Mouse (Mus musculus) hindbrain, embryonic 13.5 days (tissue): ENCODE results near the gene Plppr2. TPM values are rescaled to one million over a fixed set of nuclear protein-coding genes. Genes with fewer than 3 reads are reported as not detected.

Experiments used
- ATAC-seq: fragments of 200-750 bp; cut with Nextera tagmentation; 2 replicates; pipeline ENCODE4 v1.8.0; 2017; ENCODE audit warnings: moderate TSS enrichment; ENCODE audit not compliant: low FRiP score
- H3K27ac ChIP-seq: fragments of 300-500 bp; sonication (generic); 2 replicates; pipeline ENCODE4 v1.5.1; 2015; ENCODE audit warnings: inconsistent platforms, mild to moderate bottlenecking, moderate library complexity
- H3K27me3 ChIP-seq: fragments of 300-500 bp; sonication (generic); 2 replicates; pipeline ENCODE4 v1.6.1; 2015; ENCODE audit warnings: mild to moderate bottlenecking, inconsistent platforms
- H3K36me3 ChIP-seq: fragments of 300-500 bp; sonication (generic); 2 replicates; pipeline ENCODE4 v1.6.1; 2015; ENCODE audit warnings: mild to moderate bottlenecking, inconsistent platforms
- H3K4me1 ChIP-seq: fragments of 300-500 bp; sonication (generic); replicated peaks from 2 replicates; pipeline ENCODE4 v1.6.1; 2015; ENCODE audit warnings: inconsistent platforms
- H3K4me2 ChIP-seq: fragments of 300-500 bp; sonication (generic); 2 replicates; pipeline ENCODE4 v1.6.1; 2015; ENCODE audit warnings: inconsistent platforms, mild to moderate bottlenecking, moderate library complexity
- H3K4me3 ChIP-seq: fragments of 300-500 bp; sonication (generic); 2 replicates; pipeline ENCODE4 v1.5.1; 2015; ENCODE audit warnings: mild to moderate bottlenecking, inconsistent platforms
- H3K9ac ChIP-seq: fragments of 300-500 bp; sonication (generic); 2 replicates; pipeline ENCODE4 v1.6.1; 2015; ENCODE audit warnings: mild to moderate bottlenecking, inconsistent platforms
- H3K9me3 ChIP-seq: fragments of 300-500 bp; sonication (generic); 2 replicates; pipeline ENCODE4 v1.6.1; 2016; ENCODE audit warnings: inconsistent platforms
- WGBS: fragments of 180-500 bp; shearing (Covaris S2); methylation state at CpG from one replicate; pipeline ENCODE4 v1.1.7; 2015; 5-methylcytosine and 5-hydroxymethylcytosine counted together
- polyA plus RNA-seq: library from polyadenylated mRNA; unstranded; fragments of >200 nt; fragmentation: Nextera tagmentation; extraction: Ambion mirVana; gene quantifications from 2 replicates; pipeline ENCODE4 v1.2.1, GENCODE M21; 2015

Plppr2 gene
- polyA plus RNA-seq, 1 experiment from 2014 or later, result 67.5 TPM

GRCm38 (mm10) chr9:21968883-21969282 is 32.0 kb downstream of the Plppr2 start:
- no peak overlapping the region for H3K4me2 ChIP-seq
- no peaks in the 10 kb centered on the region for H3K36me3 ChIP-seq
- no peaks in the 10 kb centered on the region for H3K4me1 ChIP-seq
- 75% methylated on average over 6 of the region's 6 CpGs for WGBS
- H3K27ac ChIP-seq, result no peak overlapping the region
- no peak for ATAC-seq
- no peaks in the 10 kb centered on the region for H3K9me3 ChIP-seq
- H3K4me3 ChIP-seq, result no peak overlapping the region
- peaks cover 10% of the 10 kb centered on the region for H3K27me3 ChIP-seq
- no peak overlapping the region for H3K9ac ChIP-seq

DNA sequence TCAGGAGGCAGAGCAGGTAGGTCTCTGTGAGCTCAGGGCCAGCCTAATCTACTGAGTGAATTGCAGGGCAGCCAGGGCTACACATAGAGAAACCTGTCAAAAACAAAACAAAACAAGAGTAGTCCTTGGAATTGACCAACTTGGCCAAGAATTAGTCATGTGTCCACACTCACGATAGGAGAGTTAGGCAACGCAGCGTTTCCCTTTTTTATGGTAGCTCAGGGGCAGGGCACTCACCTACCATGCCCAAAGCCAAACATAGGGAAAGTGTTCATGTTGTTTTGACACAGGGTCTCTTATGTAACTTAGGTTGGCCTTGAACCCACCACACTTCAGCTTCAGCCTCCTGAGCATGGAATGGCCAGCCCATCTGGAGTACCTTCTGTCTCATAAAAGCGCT is 32.5 kb downstream of the Plppr2 start:
- H3K9ac ChIP-seq, result no peak overlapping the region
- no peak overlapping the region for H3K27ac ChIP-seq
- whole genome bisulfite sequencing, result 96% methylated on average over 4 of the region's 4 CpGs
- no peaks in the 10 kb centered on the region for H3K4me1 ChIP-seq
- H3K4me3 ChIP-seq, result no peak overlapping the region
- H3K36me3 ChIP-seq, result no peaks in the 10 kb centered on the region
- no peak overlapping the region for H3K4me2 ChIP-seq
- H3K27me3 ChIP-seq, result peaks cover 5% of the 10 kb centered on the region
- no peak for ATAC-seq
- H3K9me3 ChIP-seq, result no peaks in the 10 kb centered on the region

DNA sequence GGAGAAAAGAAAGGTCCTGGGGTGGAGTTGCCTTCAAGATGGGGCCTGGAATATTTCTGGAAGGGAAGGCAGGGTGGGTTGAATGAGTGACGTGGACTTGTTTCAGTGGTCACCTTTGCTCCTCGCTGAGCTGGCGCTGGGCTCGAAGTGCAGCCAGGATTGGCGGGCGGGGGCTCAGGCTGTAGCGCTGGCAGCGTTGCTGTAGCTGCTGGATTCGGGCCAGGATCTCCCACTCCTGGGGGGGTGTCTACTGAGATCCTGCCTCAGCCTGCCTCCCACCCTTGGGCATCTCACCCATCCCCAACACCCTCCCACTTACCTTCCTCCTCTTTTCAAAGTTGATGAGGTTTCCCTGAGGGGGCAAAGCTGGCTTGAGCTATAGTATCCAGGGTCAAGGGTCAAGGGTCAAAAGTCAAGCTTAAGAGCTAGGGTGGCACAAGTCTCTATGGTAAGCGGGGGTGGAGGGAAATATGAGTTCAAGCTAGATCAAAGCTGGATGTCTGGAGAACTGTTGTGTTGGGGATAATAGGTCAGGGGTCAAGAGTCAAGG is 39.9 kb downstream of the Plppr2 start:
- Histone ChIP-seq H3K9me3 (no peaks in the 10 kb centered on the region), H3K4me3 (no peak overlapping the region), H3K4me1 (no peaks in the 10 kb centered on the region), H3K36me3 (no peaks in the 10 kb centered on the region), H3K27ac (no peak overlapping the region), H3K4me2 (no peak overlapping the region), H3K9ac (no peak overlapping the region), H3K27me3 (no peaks in the 10 kb centered on the region)
- ATAC-seq, result no peak
- 91% methylated on average over 10 of the region's 10 CpGs for WGBS

- H3K27me3 ChIP-seq, result no peaks in the 10 kb centered on the region
- WGBS, result 85% methylated on average over 5 of the region's 5 CpGs
- H3K9me3 ChIP-seq, result no peaks in the 10 kb centered on the region
- no peak overlapping the region for H3K4me3 ChIP-seq
- H3K4me2 ChIP-seq, result no peak overlapping the region
- no peaks in the 10 kb centered on the region for H3K36me3 ChIP-seq
- H3K9ac ChIP-seq, result no peak overlapping the region
- H3K27ac ChIP-seq, result no peak overlapping the region
- no peaks in the 10 kb centered on the region for H3K4me1 ChIP-seq
- no peak for ATAC-seq
Observed at GRCm38 (mm10) chr9:21977331-21977730, 40.5 kb downstream of the Plppr2 start.

DNA sequence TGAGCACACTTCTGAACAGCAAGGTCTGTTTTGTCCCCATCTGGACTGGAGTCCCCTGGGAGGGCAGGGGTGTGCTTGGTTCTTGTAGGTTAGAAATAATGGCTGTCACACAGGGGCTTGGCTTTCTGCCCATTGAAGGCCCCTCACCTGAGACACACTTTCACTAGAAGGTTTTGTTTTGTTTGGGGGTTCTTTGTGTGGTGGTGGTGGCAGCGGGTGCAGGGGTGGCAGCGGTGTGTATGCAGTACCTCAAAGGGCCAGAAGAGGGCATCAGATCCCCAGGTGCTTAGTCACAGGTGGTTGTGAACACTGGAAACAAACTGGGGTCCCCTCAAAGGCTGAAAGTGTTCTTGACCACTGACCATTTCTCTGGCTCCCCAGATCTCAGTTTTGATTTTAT is 41.1 kb downstream of the Plppr2 start:
- Histone ChIP-seq H3K4me2 (no peak overlapping the region), H3K4me3 (no peak overlapping the region), H3K36me3 (no peaks in the 10 kb centered on the region), H3K27ac (no peak overlapping the region), H3K4me1 (no peaks in the 10 kb centered on the region), H3K27me3 (no peaks in the 10 kb centered on the region), H3K9me3 (no peaks in the 10 kb centered on the region), H3K9ac (no peak overlapping the region)
- ATAC-seq, result no peak
- 23% methylated on average over 2 of the region's 2 CpGs for WGBS

DNA sequence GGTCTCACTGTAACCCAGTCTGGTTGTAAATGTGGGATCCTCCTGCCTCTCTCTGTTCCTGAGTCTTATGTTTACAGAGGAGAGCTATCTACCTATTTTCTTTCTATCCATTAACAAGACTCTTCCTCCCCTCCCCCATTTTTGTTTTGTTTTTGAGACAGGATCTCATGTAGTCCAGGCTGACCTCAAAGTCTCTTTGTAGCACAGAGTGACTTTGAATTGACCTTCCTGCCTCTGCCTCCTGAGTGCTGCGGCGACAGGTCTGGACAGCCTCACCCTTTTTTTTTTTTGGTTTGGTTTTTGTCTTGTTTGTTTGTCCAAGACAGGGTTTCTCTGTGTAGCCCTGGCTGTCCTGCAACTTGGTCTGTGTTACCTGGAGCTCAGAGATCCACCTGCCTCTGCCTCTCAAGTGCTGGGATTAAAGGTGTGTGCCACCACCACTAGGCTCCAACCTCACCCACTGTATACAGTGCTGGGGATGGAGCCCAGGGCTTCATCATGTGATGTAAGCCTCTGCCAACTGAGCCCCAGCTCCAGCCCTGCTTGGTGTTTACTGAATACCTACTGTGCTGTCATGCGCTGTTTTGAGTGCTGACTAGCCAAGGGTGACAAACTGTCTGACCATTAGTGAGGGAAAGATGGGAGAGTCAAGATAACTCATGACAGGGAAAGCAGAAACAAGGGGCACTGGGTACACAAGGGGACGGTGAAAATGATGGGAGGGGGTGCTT is 41.7 kb downstream of the Plppr2 start:
- H3K4me2 ChIP-seq, result no peak overlapping the region
- H3K27ac ChIP-seq, result no peak overlapping the region
- WGBS, result 83% methylated on average over 4 of the region's 4 CpGs
- H3K27me3 ChIP-seq, result 0 out of 2 replicates have a peak, but pooled peaks cover 1% of the 10 kb centered on the region
- no peak overlapping the region for H3K4me3 ChIP-seq
- no peak for ATAC-seq
- no peaks in the 10 kb centered on the region for H3K4me1 ChIP-seq
- H3K9me3 ChIP-seq, result no peaks in the 10 kb centered on the region
- H3K9ac ChIP-seq, result no peak overlapping the region
- H3K36me3 ChIP-seq, result no peaks in the 10 kb centered on the region

DNA sequence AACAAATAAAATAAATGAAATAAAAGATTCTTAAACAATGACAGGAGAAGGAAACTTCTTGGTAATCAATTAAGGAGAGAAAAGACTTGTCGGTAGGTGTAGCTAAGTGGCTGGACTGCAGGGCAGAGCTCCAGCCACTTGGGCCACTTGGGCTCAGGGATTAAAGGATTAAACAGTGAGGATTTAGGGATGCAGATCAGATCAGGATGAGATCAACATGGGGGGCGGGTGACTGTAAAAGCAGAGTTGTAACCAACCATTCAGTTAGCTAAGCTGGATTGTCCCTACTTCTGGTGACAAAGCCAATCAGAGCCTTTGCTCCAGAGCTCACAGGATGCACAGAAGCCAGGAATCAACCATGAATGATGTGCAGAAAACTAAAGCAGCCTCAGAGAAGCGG is 47.1 kb downstream of the Plppr2 start:
- Histone ChIP-seq H3K4me1 (peaks cover 11% of the 10 kb centered on the region), H3K36me3 (no peaks in the 10 kb centered on the region), H3K27me3 (peaks cover 47% of the 10 kb centered on the region), H3K4me2 (no peak overlapping the region), H3K9me3 (no peaks in the 10 kb centered on the region), H3K27ac (no peak overlapping the region), H3K4me3 (no peak overlapping the region), H3K9ac (no peak overlapping the region)
- 28% methylated on average over 3 of the region's 3 CpGs for WGBS
- ATAC-seq, result no peak

DNA sequence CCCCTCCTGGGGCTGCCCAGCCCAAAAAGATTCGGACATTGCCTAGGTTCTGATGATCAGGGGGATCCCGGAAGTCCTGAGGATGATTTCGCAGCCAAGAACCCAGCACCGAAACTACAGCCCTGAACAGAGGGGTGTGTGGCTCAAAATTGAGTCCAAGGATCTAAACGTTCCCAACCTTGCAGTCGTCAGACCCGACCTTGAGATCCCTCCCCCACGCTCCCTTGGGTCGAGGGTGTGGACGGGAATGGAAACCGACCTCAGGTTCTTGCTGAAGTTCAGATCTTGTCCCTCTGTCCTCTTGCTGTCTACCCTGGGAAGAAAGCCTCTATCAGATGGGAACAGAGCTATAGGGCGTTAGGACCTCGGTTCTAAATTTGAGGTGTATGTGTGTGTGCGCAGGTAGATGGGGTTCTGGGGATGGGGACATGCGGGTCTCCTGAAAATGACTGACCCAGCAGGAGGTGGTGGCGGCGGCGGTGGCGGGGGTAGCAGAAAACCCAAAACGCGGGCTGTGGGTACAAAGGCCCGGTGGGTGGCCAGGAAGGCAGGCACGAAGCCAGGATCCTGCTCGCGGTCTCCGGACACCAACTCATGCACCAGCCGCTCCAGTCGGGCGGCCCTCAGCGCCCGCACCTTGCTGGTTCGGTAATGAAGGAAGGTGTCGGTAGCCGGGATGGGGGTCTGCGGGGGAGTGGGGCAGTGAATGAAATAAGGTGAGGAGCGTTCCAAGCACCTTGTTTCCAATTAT is 50.9 kb downstream of the Plppr2 start:
- ATAC-seq, result no peak
- H3K9ac ChIP-seq, result no peak overlapping the region
- H3K27ac ChIP-seq, result no peak overlapping the region
- H3K36me3 ChIP-seq, result no peaks in the 10 kb centered on the region
- H3K4me3 ChIP-seq, result peak overlapping the region; percentile 36; the same call in 1 of the 2 replicates
- no peaks in the 10 kb centered on the region for H3K9me3 ChIP-seq
- H3K4me2 ChIP-seq, result peak overlapping the region; percentile 57
- peaks cover 84% of the 10 kb centered on the region for H3K27me3 ChIP-seq
- 9% methylated on average over 36 of the region's 36 CpGs for WGBS
- H3K4me1 ChIP-seq, result peaks cover 26% of the 10 kb centered on the region

DNA sequence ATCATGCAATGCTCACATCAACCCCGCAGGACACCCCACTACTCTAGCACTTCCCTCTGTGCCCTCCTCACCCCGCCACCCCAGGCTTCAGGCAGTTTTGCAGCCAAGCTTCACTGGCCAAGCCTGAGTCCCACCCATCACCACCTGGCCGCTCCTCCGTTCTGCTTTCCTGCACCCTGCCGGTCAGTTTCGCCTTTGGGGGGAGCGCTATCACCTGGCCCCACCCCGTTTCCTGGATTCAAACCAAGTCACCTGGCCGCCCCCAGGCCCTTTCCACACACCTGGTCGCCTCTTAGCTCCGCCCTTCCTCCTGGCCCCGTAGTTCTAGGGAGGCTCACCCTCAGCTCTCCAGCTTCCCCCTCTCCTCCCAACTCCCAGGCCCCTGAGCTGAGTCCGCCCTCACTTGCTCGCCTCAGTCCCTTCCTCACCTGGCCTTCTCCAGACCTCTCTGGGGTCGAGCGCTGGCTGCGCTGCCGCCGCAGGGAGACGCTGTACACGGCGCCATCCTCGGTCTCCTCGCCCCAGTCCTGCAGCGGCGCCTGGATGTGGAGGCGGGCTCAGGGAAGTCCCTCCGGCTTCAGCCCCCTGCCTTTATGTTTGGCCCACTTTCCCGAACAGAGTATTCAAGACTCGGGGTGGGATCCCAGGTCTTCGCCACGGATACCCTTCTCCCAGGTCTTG is 51.7 kb downstream of the Plppr2 start:
- no peak for ATAC-seq
- Histone ChIP-seq H3K9ac (peak overlapping the region; percentile 64), H3K4me1 (peaks cover 26% of the 10 kb centered on the region), H3K36me3 (no peaks in the 10 kb centered on the region), H3K27ac (no peak overlapping the region), H3K4me3 (peak overlapping the region; percentile 36), H3K9me3 (no peaks in the 10 kb centered on the region), H3K27me3 (peaks cover 89% of the 10 kb centered on the region), H3K4me2 (peak overlapping the region; percentile 57)
- WGBS, result under 1% methylated on average over 32 of the region's 32 CpGs

- ATAC-seq, result no peak
- under 1% methylated on average over 41 of the region's 42 CpGs for WGBS
- no peaks in the 10 kb centered on the region for H3K9me3 ChIP-seq
- peak within 1 kb of the TSS; percentile 36 for H3K4me3 ChIP-seq
- H3K36me3 ChIP-seq, result no peaks in the 10 kb centered on the region
- H3K4me2 ChIP-seq, result peak within 1 kb of the TSS; percentile 57
- H3K27ac ChIP-seq, result no peak within 1 kb of the TSS
- peaks cover 26% of the 10 kb centered on the region for H3K4me1 ChIP-seq
- H3K9ac ChIP-seq, result peak within 1 kb of the TSS; percentile 64
- H3K27me3 ChIP-seq, result peaks cover 91% of the 10 kb centered on the region
Observed at GRCm38 (mm10) chr9:21989230-21990110, 52.6 kb downstream of the Plppr2 start, which contains the start of gene Rgl3. TSS of gene Rgl3 (minus strand) at chr9:21989446.

DNA sequence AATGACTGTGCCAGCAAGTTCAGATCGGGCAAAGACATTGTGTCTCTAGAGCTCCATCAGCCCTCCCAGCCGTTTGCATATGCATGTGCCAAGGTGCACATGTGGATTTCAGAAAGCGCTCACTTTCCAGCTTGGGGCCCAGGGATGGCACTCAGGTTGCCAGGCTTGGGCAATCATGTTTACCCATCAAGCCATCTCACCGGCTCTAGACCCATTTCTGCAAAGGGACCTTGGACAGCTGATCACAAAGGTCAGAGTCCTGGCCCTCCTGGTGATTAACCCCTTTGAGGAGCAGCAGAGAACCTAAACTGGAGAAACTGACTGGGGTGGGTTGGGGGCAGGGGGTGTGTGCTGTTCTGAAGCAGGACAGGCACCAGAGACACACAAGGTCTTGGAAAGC is 55.4 kb downstream of the Plppr2 start:
- no peak overlapping the region for H3K9ac ChIP-seq
- H3K4me1 ChIP-seq, result peaks cover 26% of the 10 kb centered on the region
- H3K4me3 ChIP-seq, result no peak overlapping the region
- H3K27ac ChIP-seq, result no peak overlapping the region
- H3K9me3 ChIP-seq, result no peaks in the 10 kb centered on the region
- no peak overlapping the region for H3K4me2 ChIP-seq
- H3K36me3 ChIP-seq, result no peaks in the 10 kb centered on the region
- no peak for ATAC-seq
- whole genome bisulfite sequencing, result 77% methylated on average over 4 of the region's 4 CpGs
- peaks cover 64% of the 10 kb centered on the region for H3K27me3 ChIP-seq
